Mouse (Mus musculus) left cerebral cortex, postnatal 25 days (tissue): ENCODE data around the gene Dhfr. TPM values are rescaled to one million over a fixed set of nuclear protein-coding genes. Genes with fewer than 3 reads are reported as not detected.

Experiments
- DNase-seq, 2 experiments: peaks; one replicate each; pipeline ENCODE4 v3.0.0; 2022; ENCODE audit warnings: low spot score in 2 of 2, mixed read lengths in 1 of 2
- intact Hi-C: fragments of 180-260 bp; cut with DNase I; formaldehyde crosslinking; loops from one replicate; pipeline ENCODE4 v1.15.1; 2025
- total RNA-seq, 2 experiments: library from RNA; stranded (reverse); gene quantifications; 2 replicates each; pipeline ENCODE4 v1.2.3; 2021

The Dhfr gene
- total RNA-seq: 1 to 10 TPM; 1.1 to 1.3 TPM

- intact Hi-C loops: loop anchor here (2.0 to 5.0 kb wide), 4 partner anchors 73 to 388 kb away; partner anchors contain the start of genes Ankrd34b and Zfyve16
Measured at GRCm38 (mm10) chr13:92354456-92355271, at the start of gene Dhfr, which contains the start of gene Msh3. Gene Dhfr, plus strand, starts transcription at chr13:92354726. Gene Msh3, minus strand, starts transcription at chr13:92355003.

GRCm38 (mm10) chr13:92305680-92306079, 48.8 kb upstream of the Dhfr start, which contains the start of gene Gm20379:
Gene Gm20379, plus strand, starts transcription at chr13:92305980.
- intact Hi-C loops: no loop called here
- no peak for DNase-seq

More at GRCm38 (mm10) chr13:92354456-92355271, at the start of gene Dhfr, which contains the start of gene Msh3:
- DNase-seq: peak; percentile 95 to 98

GRCm38 (mm10) chr13:92314613-92315012, 39.9 kb upstream of the Dhfr start:
- no peak for DNase-seq
- intact Hi-C loops: no loop called here

GRCm38 (mm10) chr13:92320770-92321169, 33.8 kb upstream of the Dhfr start:
- DNase-seq: no peak
- intact Hi-C loops: no loop called here

- intact Hi-C loops: loop anchor here (5.0 kb wide), 1 partner anchor 79 kb away; no protein-coding TSS in a partner anchor
- no peak for DNase-seq
Measured at GRCm38 (mm10) chr13:92326030-92326429, 28.5 kb upstream of the Dhfr start.

GRCm38 (mm10) chr13:92328000-92328399, 26.5 kb upstream of the Dhfr start:
- intact Hi-C loops: loop anchor here (5.0 kb wide), 1 partner anchor 81 kb away; no protein-coding TSS in a partner anchor
- no peak for DNase-seq

GRCm38 (mm10) chr13:92330621-92331020, 23.9 kb upstream of the Dhfr start:
- intact Hi-C loops: no loop called here
- DNase-seq: no peak

- no peak for DNase-seq
- intact Hi-C loops: no loop called here
Measured at GRCm38 (mm10) chr13:92332103-92332879, 22.2 kb upstream of the Dhfr start.

GRCm38 (mm10) chr13:92336857-92337256, 17.7 kb upstream of the Dhfr start:
- intact Hi-C loops: loop anchor here (2.0 kb wide), 2 partner anchors 206 to 428 kb away; partner anchors contain the start of gene Rasgrf2
- DNase-seq: no peak

- intact Hi-C loops: loop anchor here (2.0 kb wide), 2 partner anchors 207 to 429 kb away; partner anchors contain the start of gene Rasgrf2
Measured at GRCm38 (mm10) chr13:92337773-92338462, 16.6 kb upstream of the Dhfr start.

GRCm38 (mm10) chr13:92339787-92340186, 14.7 kb upstream of the Dhfr start:
- DNase-seq: no peak

More at GRCm38 (mm10) chr13:92337773-92338462, 16.6 kb upstream of the Dhfr start:
- no peak for DNase-seq

GRCm38 (mm10) chr13:92344033-92344432, 10.5 kb upstream of the Dhfr start:
- no peak for DNase-seq
- intact Hi-C loops: no loop called here

More at GRCm38 (mm10) chr13:92339787-92340186, 14.7 kb upstream of the Dhfr start:
- intact Hi-C loops: loop anchor here (1.0 kb wide), 1 partner anchor 531 kb away; no protein-coding TSS in a partner anchor

GRCm38 (mm10) chr13:92346338-92346737, 8.2 kb upstream of the Dhfr start:
- no peak for DNase-seq
- intact Hi-C loops: no loop called here

GRCm38 (mm10) chr13:92351100-92351499, 3.4 kb upstream of the Dhfr start:
- no peak for DNase-seq
- intact Hi-C loops: no loop called here

- intact Hi-C loops: loop anchor here (2.0 kb wide), 1 partner anchor 129 kb away; no protein-coding TSS in a partner anchor
- DNase-seq: no peak
Measured at GRCm38 (mm10) chr13:92353956-92354355, 570 bp upstream of the Dhfr start.

- DNase-seq: no peak
- intact Hi-C loops: loop anchor here (2.0 to 5.0 kb wide), 4 partner anchors 72 to 387 kb away; partner anchors contain the start of genes Ankrd34b and Zfyve16
Measured at GRCm38 (mm10) chr13:92355272-92355643, 732 bp downstream of the Dhfr start.

- intact Hi-C loops: loop anchor here (5.0 kb wide), 3 partner anchors 71 to 386 kb away; partner anchors contain the start of genes Ankrd34b and Zfyve16
- no peak for DNase-seq
Measured at GRCm38 (mm10) chr13:92356376-92356775, 1.9 kb downstream of the Dhfr start.

GRCm38 (mm10) chr13:92357644-92358043, 3.1 kb downstream of the Dhfr start:
- intact Hi-C loops: loop anchor here (5.0 kb wide), 3 partner anchors 70 to 385 kb away; partner anchors contain the start of genes Ankrd34b and Zfyve16

GRCm38 (mm10) chr13:92361609-92362008, 7.1 kb downstream of the Dhfr start:
- intact Hi-C loops: no loop called here
- no peak for DNase-seq

More at GRCm38 (mm10) chr13:92357644-92358043, 3.1 kb downstream of the Dhfr start:
- no peak for DNase-seq
